Mouse (Mus musculus) bone marrow, adult 2 months (tissue): ENCODE data around the gene Tnip1.

ENCODE experiments used
- CTCF ChIP-seq: fragments of 200-500 bp; IDR thresholded peaks from 2 replicates; pipeline ENCODE4 v1.5.1; 2011; ENCODE audit warnings: low read length, control low read depth; ENCODE audit not compliant: control insufficient read depth, insufficient read depth
- POLR2A ChIP-seq: fragments of 200-500 bp; IDR thresholded peaks from 2 replicates; pipeline ENCODE4 v1.6.1; 2011; ENCODE audit warnings: low read depth, mild to moderate bottlenecking, control low read depth, low read length, borderline replicate concordance; ENCODE audit not compliant: control insufficient read depth

- no peak for TF ChIP-seq CTCF
- TF ChIP-seq POLR2A: no peak
Observed at GRCm38 (mm10) chr11:54865330-54866085, 97.2 kb downstream of the Tnip1 start.
